Mouse (Mus musculus) c-Kit-positive CD71-positive TER-119-positive erythroid progenitor cells, embryonic 14.5 days (primary cell): ENCODE results near the gene Gjb4.

Experiments used
- DNase-seq: peaks from one replicate; pipeline ENCODE4 v3.0.0-alpha.2; 2013; ENCODE audit warnings: low spot score

The Gjb4 gene

GRCm38 (mm10) chr4:127306915-127307314 is 47.0 kb downstream of the Gjb4 start:
- DNase-seq = no peak

- no peak for DNase-seq
Measured at GRCm38 (mm10) chr4:127303796-127304195, 50.1 kb downstream of the Gjb4 start.
